Mouse (Mus musculus) G1E (cell line): Measurements from ENCODE around the gene Rasa3.

Experiments used
- CTCF ChIP-seq: IDR thresholded peaks from 2 replicates; pipeline ENCODE4 v1.5.1; 2012; ENCODE audit warnings: low read depth, low read length, inconsistent platforms, mixed read lengths
- POLR2AphosphoS5 ChIP-seq: IDR thresholded peaks from 2 replicates; pipeline ENCODE4 v1.6.1; 2012; ENCODE audit warnings: low read depth, low read length, inconsistent platforms; ENCODE audit not compliant: insufficient replicate concordance
- TAL1 ChIP-seq: conservative IDR thresholded peaks from 2 replicates; pipeline ENCODE4 v1.6.1; 2012; ENCODE audit warnings: low read depth, low read length, inconsistent platforms, mixed read lengths

DNA sequence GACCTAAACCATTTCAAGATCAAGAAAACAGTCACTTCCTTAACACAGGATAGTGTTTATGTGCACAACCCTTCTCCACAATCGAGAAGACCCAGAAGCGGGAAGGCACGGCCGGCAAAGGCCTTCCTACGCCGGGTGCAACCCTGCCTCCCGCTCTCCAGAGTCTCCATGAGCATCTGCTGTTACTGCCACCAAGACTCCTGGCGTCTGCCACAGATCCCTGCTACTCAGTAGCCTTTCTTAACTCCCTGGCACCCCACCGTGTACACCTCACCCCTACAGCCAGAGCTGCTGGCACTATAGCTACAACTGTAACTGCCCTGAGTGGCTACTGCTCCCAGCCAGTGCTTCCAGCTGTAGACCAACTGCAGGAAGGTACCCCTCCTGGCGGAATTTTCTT lies 51.3 kb downstream of the Rasa3 start:
- TF ChIP-seq CTCF, result no peak
- no peak for TF ChIP-seq POLR2AphosphoS5
- TF ChIP-seq TAL1, result no peak
